Mouse (Mus musculus): Measurements from ENCODE around the gene Capn7.
A peak's percentile ranks its signal among the peaks of the same experiment; 100 is the strongest.

Gene Capn7

DNA sequence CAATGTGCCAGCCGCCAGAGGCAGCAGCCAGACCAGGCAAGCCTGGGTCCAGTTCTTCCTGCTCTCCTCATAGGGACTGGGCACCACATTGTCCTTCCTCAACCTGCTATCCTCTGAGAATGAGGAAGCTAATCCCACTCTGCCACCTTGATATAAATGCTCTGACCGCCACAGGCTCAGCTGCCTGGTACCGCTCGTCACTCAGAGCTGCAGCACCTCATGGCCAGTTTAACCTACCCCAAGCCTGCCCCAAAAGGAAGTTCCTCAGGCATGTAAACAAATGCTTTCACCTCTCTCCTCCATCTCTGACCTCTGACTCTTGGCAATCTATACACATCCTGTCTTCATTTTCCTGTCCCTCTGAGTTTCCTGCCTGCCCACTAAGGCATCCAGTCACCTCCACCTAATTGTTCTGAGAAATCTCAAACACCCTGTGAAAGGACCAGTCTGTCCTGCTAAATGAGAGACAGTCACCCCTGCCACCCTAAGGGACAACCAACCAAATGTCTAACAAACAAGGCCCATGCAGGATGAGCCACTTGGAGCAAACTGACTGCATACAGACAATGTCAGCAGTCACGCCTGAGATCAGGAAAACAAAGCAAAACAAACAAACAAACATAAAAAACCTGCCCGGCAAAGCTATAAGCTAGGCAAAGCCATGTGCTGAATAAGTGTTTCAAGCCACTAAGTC is 71.6 kb downstream of the Capn7 start:
- no peaks in the 10 kb centered on the region for H3K9me3 ChIP-seq (ENCODE audit: low read length)
- TF ChIP-seq POU5F1 (IDR thresholded peaks at IDR 0.05; ENCODE audit: borderline replicate concordance, low read length) (no peak), CTCF (conservative IDR thresholded peaks at IDR 0.05; ENCODE audit: low read length) (no peak), NANOG (IDR thresholded peaks at IDR 0.05; ENCODE audit: borderline replicate concordance, low read length) (no peak)
- peaks cover 25% of the 10 kb centered on the region for H3K4me1 ChIP-seq (replicated peaks; ENCODE audit: low read depth, low read length)
- peaks cover 16% of the 10 kb centered on the region for H3K27me3 ChIP-seq (ENCODE audit: insufficient read depth, low read length)
- H3K36me3 ChIP-seq (ENCODE audit: insufficient read depth, low read length): no peaks in the 10 kb centered on the region
- H3K4me3 ChIP-seq (replicated peaks; ENCODE audit: low read length): no peak overlapping the region

DNA sequence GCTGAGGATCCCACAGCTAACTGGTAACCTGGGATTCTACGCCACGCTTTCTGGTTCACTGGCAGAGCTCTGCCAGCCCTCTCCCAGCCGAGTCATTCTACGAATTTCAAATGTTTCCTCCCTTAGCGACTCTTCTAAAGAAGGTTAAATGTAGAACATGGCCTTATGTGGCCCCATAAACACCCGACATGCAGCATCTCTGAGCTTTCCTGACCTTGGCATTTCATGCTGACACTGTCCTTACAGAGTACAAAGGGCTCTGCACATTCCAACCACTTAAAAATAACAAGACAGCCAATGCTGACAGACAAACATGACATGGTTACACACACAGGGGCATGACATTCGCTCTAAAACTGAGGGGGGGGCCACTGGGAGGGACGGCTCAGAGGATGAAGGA is 72.2 kb downstream of the Capn7 start:
- no peak overlapping the region for H3K4me3 ChIP-seq (replicated peaks; ENCODE audit: low read length)
- no peak for TF ChIP-seq NANOG (IDR thresholded peaks at IDR 0.05; ENCODE audit: borderline replicate concordance, low read length)
- no peak for TF ChIP-seq POU5F1 (IDR thresholded peaks at IDR 0.05; ENCODE audit: borderline replicate concordance, low read length)
- TF ChIP-seq CTCF (conservative IDR thresholded peaks at IDR 0.05; ENCODE audit: low read length): no peak

DNA sequence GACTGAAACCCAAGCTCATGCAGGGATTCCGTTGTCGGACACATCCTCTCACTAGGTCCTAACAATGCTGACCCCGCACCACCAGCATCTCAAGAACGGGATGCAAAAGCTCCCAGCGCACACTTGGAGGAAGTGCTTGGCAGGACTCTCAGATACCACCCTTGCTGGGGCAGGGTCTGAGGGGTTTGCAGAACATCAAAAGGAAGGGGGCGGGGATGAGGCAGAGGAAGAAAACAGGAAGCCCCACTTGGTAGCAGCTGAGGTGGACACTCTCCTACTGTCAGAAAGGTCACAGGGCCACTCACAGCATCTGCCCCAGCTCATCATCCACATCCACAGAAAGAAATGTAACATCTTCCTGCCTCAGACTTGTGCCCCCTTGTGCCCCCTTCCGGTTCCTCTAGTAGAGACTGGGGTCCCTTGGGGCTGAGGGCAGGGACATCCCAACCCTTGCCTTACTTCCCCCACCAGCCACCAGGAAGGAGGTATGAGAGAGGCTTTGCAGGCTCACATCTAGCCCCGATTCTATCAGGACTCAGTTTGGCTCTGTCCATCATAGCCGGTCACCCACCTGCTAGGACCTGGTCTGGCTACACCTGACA is 73.8 kb downstream of the Capn7 start:
- H3K4me3 ChIP-seq (replicated peaks; ENCODE audit: low read length): no peak overlapping the region
- TF ChIP-seq CTCF (conservative IDR thresholded peaks at IDR 0.05; ENCODE audit: low read length) (no peak), POU5F1 (IDR thresholded peaks at IDR 0.05; ENCODE audit: borderline replicate concordance, low read length) (no peak), NANOG (IDR thresholded peaks at IDR 0.05; ENCODE audit: borderline replicate concordance, low read length) (no peak)
- peaks cover 34% of the 10 kb centered on the region for H3K4me1 ChIP-seq (replicated peaks; ENCODE audit: low read depth, low read length)
- H3K9me3 ChIP-seq (ENCODE audit: low read length): no peaks in the 10 kb centered on the region
- H3K36me3 ChIP-seq (ENCODE audit: insufficient read depth, low read length): no peaks in the 10 kb centered on the region
- H3K27me3 ChIP-seq (ENCODE audit: insufficient read depth, low read length): peaks cover 12% of the 10 kb centered on the region; the same call in 1 of the 2 replicates

More for the DNA sequence above, 72.2 kb downstream of the Capn7 start:
- Histone ChIP-seq H3K4me1 (replicated peaks; ENCODE audit: low read depth, low read length) (peaks cover 28% of the 10 kb centered on the region), H3K36me3 (ENCODE audit: insufficient read depth, low read length) (no peaks in the 10 kb centered on the region), H3K9me3 (ENCODE audit: low read length) (no peaks in the 10 kb centered on the region), H3K27me3 (ENCODE audit: insufficient read depth, low read length) (peaks cover 13% of the 10 kb centered on the region)

DNA sequence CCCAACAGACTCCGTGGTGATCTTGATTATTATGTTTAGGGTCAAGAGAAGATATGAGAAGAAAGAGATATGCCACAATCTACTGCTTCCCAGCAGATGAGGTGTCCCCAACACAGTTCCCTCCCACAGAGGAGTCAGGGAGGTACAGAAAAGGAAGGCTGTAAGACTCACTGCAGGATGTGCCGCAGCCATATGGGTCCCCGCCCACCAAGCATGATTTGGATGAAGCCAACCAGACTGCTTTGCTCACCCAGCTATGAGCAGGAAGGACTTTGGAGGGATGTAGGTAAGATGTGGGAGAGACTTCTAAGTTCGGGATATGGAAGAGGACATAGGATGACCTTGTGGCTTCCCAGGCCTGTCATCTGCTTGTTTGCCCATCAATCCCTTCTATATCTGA is 74.3 kb downstream of the Capn7 start:
- Histone ChIP-seq H3K9me3 (ENCODE audit: low read length) (no peaks in the 10 kb centered on the region), H3K4me1 (replicated peaks; ENCODE audit: low read depth, low read length) (peaks cover 34% of the 10 kb centered on the region), H3K4me3 (replicated peaks; ENCODE audit: low read length) (no peak overlapping the region), H3K27me3 (ENCODE audit: insufficient read depth, low read length) (peaks cover 12% of the 10 kb centered on the region; the same call in 1 of the 2 replicates), H3K36me3 (ENCODE audit: insufficient read depth, low read length) (no peaks in the 10 kb centered on the region)
- TF ChIP-seq CTCF (conservative IDR thresholded peaks at IDR 0.05; ENCODE audit: low read length) (no peak), POU5F1 (IDR thresholded peaks at IDR 0.05; ENCODE audit: borderline replicate concordance, low read length) (no peak), NANOG (IDR thresholded peaks at IDR 0.05; ENCODE audit: borderline replicate concordance, low read length) (no peak)

DNA sequence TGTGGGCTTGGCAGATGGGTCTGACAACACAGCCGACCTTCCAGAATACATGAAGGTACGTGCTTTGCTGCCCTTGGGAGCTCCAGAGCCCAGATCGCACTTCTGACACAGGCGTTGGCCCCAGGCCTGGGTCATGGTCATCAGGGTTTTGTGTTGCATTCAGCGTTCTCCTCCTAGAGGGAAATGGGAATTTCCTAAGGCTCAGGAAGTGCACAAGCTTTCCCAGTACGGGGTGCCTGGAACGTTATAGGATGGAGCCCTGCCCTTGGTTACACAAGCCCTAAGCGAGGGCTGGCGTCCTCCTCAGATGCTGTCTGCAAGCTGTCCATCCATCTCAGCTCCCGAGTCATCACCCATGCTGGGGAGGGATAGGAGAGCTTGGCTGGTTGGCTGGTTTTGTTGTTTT is 76.2 kb downstream of the Capn7 start:
- TF ChIP-seq NANOG (IDR thresholded peaks at IDR 0.05; ENCODE audit: borderline replicate concordance, low read length) (no peak), POU5F1 (IDR thresholded peaks at IDR 0.05; ENCODE audit: borderline replicate concordance, low read length) (no peak), CTCF (conservative IDR thresholded peaks at IDR 0.05; ENCODE audit: low read length) (no peak)
- no peaks in the 10 kb centered on the region for H3K36me3 ChIP-seq (ENCODE audit: insufficient read depth, low read length)
- peaks cover 31% of the 10 kb centered on the region for H3K4me1 ChIP-seq (replicated peaks; ENCODE audit: low read depth, low read length)
- no peaks in the 10 kb centered on the region for H3K9me3 ChIP-seq (ENCODE audit: low read length)
- H3K27me3 ChIP-seq (ENCODE audit: insufficient read depth, low read length): peaks cover 12% of the 10 kb centered on the region; the same call in 1 of the 2 replicates
- H3K4me3 ChIP-seq (replicated peaks; ENCODE audit: low read length): no peak overlapping the region

DNA sequence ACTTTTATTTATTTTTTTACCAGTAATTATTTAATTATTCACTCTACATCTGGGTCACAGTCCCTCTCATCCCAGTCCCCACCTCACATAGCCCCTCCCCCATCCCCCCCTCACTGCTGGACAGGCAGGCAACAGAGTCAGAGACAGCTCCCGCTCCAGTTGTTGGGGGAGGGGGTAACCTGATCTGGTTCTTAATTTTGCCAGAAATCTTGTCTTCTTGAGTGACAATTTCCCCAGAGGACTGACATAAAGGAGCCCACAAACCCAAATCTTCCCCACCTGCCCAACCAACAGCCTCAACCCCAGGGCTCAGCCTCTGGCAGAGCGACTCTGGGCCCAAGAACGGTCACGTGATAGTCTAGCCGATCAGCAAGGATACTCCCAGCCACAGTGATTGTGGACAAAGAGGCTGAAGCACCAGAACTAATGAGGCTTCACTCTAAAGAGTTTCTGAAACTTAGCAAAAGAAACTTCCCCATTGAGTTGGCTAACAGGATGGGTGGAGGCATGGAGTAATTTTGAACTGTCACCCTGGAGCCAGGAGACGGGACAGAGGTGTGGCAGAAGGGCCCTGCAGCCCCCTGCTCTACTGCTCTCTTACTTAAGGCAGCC is 77.1 kb downstream of the Capn7 start:
- Histone ChIP-seq H3K36me3 (ENCODE audit: insufficient read depth, low read length) (no peaks in the 10 kb centered on the region), H3K27me3 (ENCODE audit: insufficient read depth, low read length) (peaks cover 12% of the 10 kb centered on the region), H3K4me3 (replicated peaks; ENCODE audit: low read length) (0 out of 2 replicates have a peak overlapping the region, but pooled peaks have one; percentile 24), H3K9me3 (ENCODE audit: low read length) (no peaks in the 10 kb centered on the region), H3K4me1 (replicated peaks; ENCODE audit: low read depth, low read length) (peaks cover 31% of the 10 kb centered on the region)
- no peak for TF ChIP-seq POU5F1 (IDR thresholded peaks at IDR 0.05; ENCODE audit: borderline replicate concordance, low read length)
- no peak for TF ChIP-seq CTCF (conservative IDR thresholded peaks at IDR 0.05; ENCODE audit: low read length)
- no peak for TF ChIP-seq NANOG (IDR thresholded peaks at IDR 0.05; ENCODE audit: borderline replicate concordance, low read length)

DNA sequence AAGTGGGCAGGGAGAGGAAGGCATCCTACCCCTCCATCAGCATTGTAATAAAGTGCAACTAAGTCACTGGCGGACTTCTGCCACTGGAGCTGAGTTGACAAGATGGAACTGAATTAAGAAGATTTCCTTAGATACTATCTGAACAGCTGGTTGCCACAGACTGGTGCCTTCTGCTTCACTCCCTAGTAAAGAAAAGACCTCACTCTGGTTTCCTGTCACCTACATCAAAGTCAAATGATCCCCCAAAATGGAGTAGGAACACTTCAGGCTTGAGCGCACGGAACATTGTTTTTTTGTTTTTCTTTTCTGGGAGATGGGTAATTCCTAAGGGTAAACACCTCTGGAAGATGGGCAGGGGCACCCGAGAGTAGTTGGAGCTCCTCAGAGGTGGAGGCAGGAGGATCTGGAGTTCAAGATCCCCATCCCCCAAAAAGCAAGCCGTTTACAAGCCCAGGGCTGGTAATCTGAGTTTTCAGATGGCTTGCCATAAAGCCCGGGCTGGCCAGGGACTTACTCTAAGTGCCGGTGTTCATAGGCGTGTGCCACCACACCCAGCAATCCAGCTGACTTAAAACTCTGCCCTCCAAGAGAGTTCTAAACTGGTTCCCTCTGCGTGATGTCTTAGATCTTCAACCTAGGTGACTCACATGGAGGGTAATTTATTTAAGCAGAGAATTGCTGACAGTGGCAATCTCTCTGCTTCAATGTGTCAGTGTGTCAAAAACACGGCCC is 78.0 kb downstream of the Capn7 start:
- TF ChIP-seq POU5F1 (IDR thresholded peaks at IDR 0.05; ENCODE audit: borderline replicate concordance, low read length) (no peak), CTCF (conservative IDR thresholded peaks at IDR 0.05; ENCODE audit: low read length) (no peak), NANOG (IDR thresholded peaks at IDR 0.05; ENCODE audit: borderline replicate concordance, low read length) (no peak)
- peaks cover 12% of the 10 kb centered on the region for H3K27me3 ChIP-seq (ENCODE audit: insufficient read depth, low read length)
- H3K4me1 ChIP-seq (replicated peaks; ENCODE audit: low read depth, low read length): peaks cover 31% of the 10 kb centered on the region

DNA sequence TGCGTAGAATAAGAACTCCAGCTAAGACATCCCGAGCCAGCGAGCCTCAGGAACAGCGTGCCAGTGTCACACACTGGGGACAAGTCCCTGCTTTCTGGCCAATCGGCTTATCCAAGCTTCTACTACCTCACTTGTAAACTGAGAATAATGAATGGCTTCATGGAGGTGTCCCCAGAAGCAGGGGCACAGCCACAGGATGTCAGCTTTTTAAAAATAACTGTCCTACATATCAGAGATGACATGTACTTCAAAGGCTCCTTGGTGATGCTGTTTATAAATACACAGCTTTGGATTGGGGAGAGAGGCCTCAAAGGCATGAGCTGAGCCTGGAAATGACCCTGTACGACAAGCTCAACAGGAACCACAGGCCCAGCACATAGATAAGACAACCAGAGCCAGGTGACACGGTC is 78.5 kb downstream of the Capn7 start:
- Histone ChIP-seq H3K9me3 (ENCODE audit: low read length) (no peaks in the 10 kb centered on the region), H3K27me3 (ENCODE audit: insufficient read depth, low read length) (peaks cover 12% of the 10 kb centered on the region), H3K4me3 (replicated peaks; ENCODE audit: low read length) (no peak overlapping the region), H3K36me3 (ENCODE audit: insufficient read depth, low read length) (no peaks in the 10 kb centered on the region), H3K4me1 (replicated peaks; ENCODE audit: low read depth, low read length) (peaks cover 31% of the 10 kb centered on the region)
- TF ChIP-seq NANOG (IDR thresholded peaks at IDR 0.05; ENCODE audit: borderline replicate concordance, low read length) (no peak), CTCF (conservative IDR thresholded peaks at IDR 0.05; ENCODE audit: low read length) (no peak), POU5F1 (IDR thresholded peaks at IDR 0.05; ENCODE audit: borderline replicate concordance, low read length) (no peak)

More for the DNA sequence above, 78.0 kb downstream of the Capn7 start:
- H3K4me3 ChIP-seq (replicated peaks; ENCODE audit: low read length): no peak overlapping the region
- no peaks in the 10 kb centered on the region for H3K36me3 ChIP-seq (ENCODE audit: insufficient read depth, low read length)
- no peaks in the 10 kb centered on the region for H3K9me3 ChIP-seq (ENCODE audit: low read length)

Data from E14TG2a.4 (cell line).